Mouse (Mus musculus) cerebellum, adult 11-12 months (tissue): ENCODE data around the gene Hspg2.

Source experiments
- DNase-seq: peaks from one replicate; pipeline ENCODE4 v3.0.0; 2022

Hspg2 gene

GRCm38 (mm10) chr4:137481381-137482030 lies 12.9 kb downstream of the Hspg2 start:
- no peak for DNase-seq

GRCm38 (mm10) chr4:137483871-137484270 lies 15.3 kb downstream of the Hspg2 start:
- DNase-seq = no peak

- peak; percentile 93 for DNase-seq
Measured at GRCm38 (mm10) chr4:137484586-137484985, 16.0 kb downstream of the Hspg2 start.

GRCm38 (mm10) chr4:137485258-137485960 lies 16.8 kb downstream of the Hspg2 start:
- no peak for DNase-seq

GRCm38 (mm10) chr4:137486081-137487014 lies 17.8 kb downstream of the Hspg2 start:
- DNase-seq = no peak

GRCm38 (mm10) chr4:137487286-137488000 lies 18.9 kb downstream of the Hspg2 start:
- DNase-seq = peak; percentile 20

GRCm38 (mm10) chr4:137488038-137488437 lies 19.5 kb downstream of the Hspg2 start:
- peak; percentile 9 for DNase-seq

- peak; percentile 21 for DNase-seq
Measured at GRCm38 (mm10) chr4:137488571-137489303, 20.2 kb downstream of the Hspg2 start.

- peak; percentile 9 for DNase-seq
Measured at GRCm38 (mm10) chr4:137489996-137490395, 21.4 kb downstream of the Hspg2 start.

GRCm38 (mm10) chr4:137492563-137492962 lies 24.0 kb downstream of the Hspg2 start:
- DNase-seq = peak; percentile 3

- peak; percentile 2 for DNase-seq
Measured at GRCm38 (mm10) chr4:137493187-137493586, 24.6 kb downstream of the Hspg2 start.

GRCm38 (mm10) chr4:137494751-137495500 lies 26.4 kb downstream of the Hspg2 start:
- peak; percentile 22 for DNase-seq

- DNase-seq = peak; percentile 6
Measured at GRCm38 (mm10) chr4:137495501-137496100, 27.0 kb downstream of the Hspg2 start.

GRCm38 (mm10) chr4:137497367-137497766 lies 28.8 kb downstream of the Hspg2 start:
- DNase-seq = peak; percentile 3

- DNase-seq = no peak
Measured at GRCm38 (mm10) chr4:137497892-137498722, 29.5 kb downstream of the Hspg2 start.

- no peak for DNase-seq
Measured at GRCm38 (mm10) chr4:137498882-137499583, 30.5 kb downstream of the Hspg2 start.

GRCm38 (mm10) chr4:137500149-137500548 lies 31.6 kb downstream of the Hspg2 start:
- no peak for DNase-seq

- DNase-seq = peak; percentile 12
Measured at GRCm38 (mm10) chr4:137500953-137501352, 32.4 kb downstream of the Hspg2 start.

- DNase-seq = peak; percentile 2
Measured at GRCm38 (mm10) chr4:137502183-137502582, 33.6 kb downstream of the Hspg2 start.
